Mouse (Mus musculus) myocyte (in vitro differentiated cells): ENCODE data around the gene Gpcpd1.

Experiments
- E2F4 ChIP-seq: IDR thresholded peaks from one replicate; pipeline ENCODE4 v1.6.1; 2011; ENCODE audit warnings: mild to moderate bottlenecking, control low read depth, moderate library complexity; ENCODE audit not compliant: insufficient read depth
- MYOD1 ChIP-seq, 3 experiments: IDR thresholded peaks; one replicate each; pipeline ENCODE4 v1.6.1; 2011; ENCODE audit warnings: control low read depth in 2 of 3, low read depth in 2 of 3, mild to moderate bottlenecking in 2 of 3, moderate library complexity in 1 of 3; ENCODE audit not compliant: insufficient read length in 2 of 3, control insufficient read depth in 1 of 3
- POLR2A ChIP-seq: IDR thresholded peaks from one replicate; pipeline ENCODE4 v1.6.1; 2011; ENCODE audit warnings: low read depth, mild to moderate bottlenecking, control low read depth, moderate library complexity; ENCODE audit not compliant: insufficient read length
- POLR2AphosphoS2 ChIP-seq: IDR thresholded peaks from one replicate; pipeline ENCODE4 v1.6.1; 2011; ENCODE audit warnings: low read depth, control low read depth; ENCODE audit not compliant: insufficient read length
- REST ChIP-seq: IDR thresholded peaks from one replicate; pipeline ENCODE4 v1.6.1; 2011; ENCODE audit warnings: mild to moderate bottlenecking, control low read depth, moderate library complexity; ENCODE audit not compliant: insufficient read depth, insufficient read length
- TCF12 ChIP-seq: IDR thresholded peaks from one replicate; pipeline ENCODE4 v1.6.1; 2011; ENCODE audit warnings: mild to moderate bottlenecking, control low read depth; ENCODE audit not compliant: poor library complexity, insufficient read depth, severe bottlenecking
- TCF3 ChIP-seq: IDR thresholded peaks from one replicate; pipeline ENCODE4 v1.6.1; 2011; ENCODE audit warnings: low read depth, control low read depth; ENCODE audit not compliant: insufficient read length

DNA sequence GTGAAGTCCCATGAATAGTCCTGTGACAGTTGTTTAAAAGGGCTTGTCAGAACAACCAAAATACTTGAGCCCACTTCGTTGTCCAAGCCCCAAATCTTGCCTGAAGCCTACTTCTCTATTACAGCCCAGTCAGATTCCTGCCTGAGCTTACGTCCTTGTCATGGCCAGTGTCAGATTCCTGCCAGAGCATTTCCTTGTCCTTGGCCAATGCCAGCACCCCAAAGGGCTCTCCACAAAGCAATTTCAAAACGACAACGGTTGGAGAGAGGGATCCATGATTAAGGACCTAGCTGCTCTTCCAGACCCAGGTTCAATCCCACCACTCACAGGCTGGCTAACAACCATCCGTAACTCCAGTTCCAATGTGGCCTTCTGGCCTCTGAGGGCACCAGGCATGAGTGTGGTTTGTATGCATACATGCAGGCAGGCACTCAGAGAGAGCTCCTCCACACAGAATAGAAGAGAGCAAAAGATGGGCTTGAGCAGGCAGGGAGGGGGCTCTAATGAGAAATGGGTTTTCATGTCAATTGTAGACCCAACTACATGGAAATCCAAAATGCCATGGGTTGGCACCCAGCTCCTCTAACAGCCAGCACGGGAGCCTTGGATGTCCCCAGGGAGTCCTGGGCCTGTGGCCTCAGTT, 70.2 kb downstream of the Gpcpd1 start:
- TF ChIP-seq POLR2A (no peak), REST (no peak), TCF12 (no peak), MYOD1 (IDR thresholded peaks at IDR 0.05; ENCODE audit: control insufficient read depth in 1 of 3, insufficient read length in 2 of 3, low read depth in 2 of 3) (no peak), E2F4 (no peak), POLR2AphosphoS2 (no peak), TCF3 (no peak)
